Mouse (Mus musculus): ENCODE measurements around the gene Tulp3. TPM values are rescaled to one million over a fixed set of nuclear protein-coding genes. Genes with fewer than 3 reads are reported as not detected.
"Not testable (repeated sequence)": the region's sequence is repeated elsewhere in the genome, so short reads cannot be mapped to it uniquely, and the experiment has no call there.

The Tulp3 gene
- total and polyA plus RNA-seq, 3 experiments: 5.2 to 32.4 (median 6.0) TPM

DNA sequence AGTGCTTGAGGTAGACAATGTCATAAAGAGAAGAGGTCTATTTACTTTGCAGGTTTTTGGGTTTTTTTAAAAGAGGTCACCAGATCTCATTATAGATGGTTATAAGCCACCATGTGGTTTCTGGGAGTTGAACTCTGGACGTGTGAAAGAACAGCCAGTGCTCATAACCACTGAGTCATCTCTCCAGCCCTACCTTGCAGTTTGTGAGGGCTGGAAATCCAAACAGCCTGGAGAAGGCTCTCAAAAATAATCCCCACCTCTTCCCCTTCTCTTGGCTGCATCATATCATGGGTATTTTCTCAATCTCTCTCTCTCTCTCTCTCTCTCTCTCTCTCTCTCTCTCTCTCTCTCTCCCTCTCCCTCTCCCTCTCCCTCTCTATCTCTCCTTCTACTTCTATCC lies 35.0 kb upstream of the Tulp3 start:
- Histone ChIP-seq H3K27me3 (ENCODE audit: insufficient read depth, low read length) (peaks cover 14% of the 10 kb centered on the region), H3K4me3 (ENCODE audit: low read depth, low read length) (no peak overlapping the region), H3K4me1 (ENCODE audit: insufficient read depth, low read depth, low read length) (no peaks in the 10 kb centered on the region), H3K36me3 (replicated peaks) (no peaks in the 10 kb centered on the region), H3K9me3 (replicated peaks) (no peaks in the 10 kb centered on the region)
- no peak for DNase-seq (ENCODE audit: low spot score)
- ATAC-seq (ENCODE audit: extremely low read depth, insufficient number of reproducible peaks, low FRiP score, poor library complexity, severe bottlenecking): no peak
- TF ChIP-seq POLR2AphosphoS5 (IDR thresholded peaks at IDR 0.05; ENCODE audit: insufficient replicate concordance, low read depth, low read length) (no peak), GATA1 (IDR thresholded peaks at IDR 0.05; ENCODE audit: borderline replicate concordance, low read length) (no peak), TAL1 (conservative IDR thresholded peaks at IDR 0.05; ENCODE audit: low read depth, low read length) (no peak), GATA2 (IDR thresholded peaks at IDR 0.05; ENCODE audit: borderline replicate concordance, low read depth, low read length) (no peak), CTCF (IDR thresholded peaks at IDR 0.05; ENCODE audit: low read depth, low read length) (no peak)

DNA sequence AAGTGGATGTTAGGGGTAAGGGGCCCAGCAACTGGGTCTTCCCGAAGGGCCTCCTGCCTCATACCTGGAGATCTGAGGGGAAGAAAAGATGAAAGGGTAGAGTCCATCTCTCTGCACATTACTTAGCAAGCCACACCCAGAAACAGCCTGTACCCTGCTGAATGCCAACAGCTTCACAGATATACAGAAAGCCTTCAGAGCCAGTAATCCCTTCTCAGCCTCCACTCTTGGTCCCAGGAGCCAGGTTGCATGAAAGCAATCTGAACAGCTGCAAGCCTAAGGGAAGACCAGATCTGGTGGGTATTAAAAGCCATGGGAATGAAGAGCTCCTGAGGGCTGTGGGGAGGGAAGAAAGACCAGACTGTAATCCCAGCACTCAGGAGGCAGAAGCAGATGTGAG lies 33.5 kb upstream of the Tulp3 start:
- Histone ChIP-seq H3K4me1 (ENCODE audit: insufficient read depth, low read depth, low read length) (no peaks in the 10 kb centered on the region), H3K36me3 (replicated peaks) (no peaks in the 10 kb centered on the region), H3K27me3 (ENCODE audit: insufficient read depth, low read length) (peaks cover 14% of the 10 kb centered on the region), H3K9me3 (replicated peaks) (no peaks in the 10 kb centered on the region), H3K4me3 (ENCODE audit: low read depth, low read length) (no peak overlapping the region)
- TF ChIP-seq GATA1 (IDR thresholded peaks at IDR 0.05; ENCODE audit: borderline replicate concordance, low read length) (no peak), GATA2 (IDR thresholded peaks at IDR 0.05; ENCODE audit: borderline replicate concordance, low read depth, low read length) (no peak), CTCF (IDR thresholded peaks at IDR 0.05; ENCODE audit: low read depth, low read length) (no peak), POLR2AphosphoS5 (IDR thresholded peaks at IDR 0.05; ENCODE audit: insufficient replicate concordance, low read depth, low read length) (no peak), TAL1 (conservative IDR thresholded peaks at IDR 0.05; ENCODE audit: low read depth, low read length) (no peak)
- no peak for DNase-seq (ENCODE audit: low spot score)
- no peak for ATAC-seq (ENCODE audit: extremely low read depth, insufficient number of reproducible peaks, low FRiP score, poor library complexity, severe bottlenecking)

DNA sequence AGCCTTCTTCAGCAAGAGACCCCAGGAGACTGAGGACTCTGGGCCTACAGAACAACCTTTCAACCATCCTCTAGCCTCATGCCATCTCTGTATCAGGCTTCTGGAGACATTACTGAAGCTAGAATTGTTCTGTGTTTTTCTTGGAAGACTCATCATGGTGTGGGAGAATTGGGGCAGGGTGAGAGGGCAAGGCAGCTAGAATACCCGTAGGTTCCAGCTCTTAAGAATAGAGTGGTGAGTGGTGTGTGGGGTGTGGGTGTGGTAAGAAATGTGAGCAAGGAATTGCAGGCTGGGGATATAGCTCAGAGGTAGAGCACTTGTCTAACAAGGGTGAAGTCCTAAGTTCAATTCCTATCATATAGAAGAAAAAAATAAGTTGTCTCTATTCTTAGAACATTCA lies 29.4 kb upstream of the Tulp3 start:
- ATAC-seq (ENCODE audit: extremely low read depth, insufficient number of reproducible peaks, low FRiP score, poor library complexity, severe bottlenecking): no peak
- Histone ChIP-seq H3K36me3 (replicated peaks) (no peaks in the 10 kb centered on the region), H3K4me3 (ENCODE audit: low read depth, low read length) (no peak overlapping the region), H3K27me3 (ENCODE audit: insufficient read depth, low read length) (peaks cover 22% of the 10 kb centered on the region), H3K4me1 (ENCODE audit: insufficient read depth, low read depth, low read length) (peaks cover 4% of the 10 kb centered on the region; the same call in 1 of the 2 replicates), H3K9me3 (replicated peaks) (no peaks in the 10 kb centered on the region)
- no peak for DNase-seq (ENCODE audit: low spot score)
- TF ChIP-seq TAL1 (conservative IDR thresholded peaks at IDR 0.05; ENCODE audit: low read depth, low read length) (no peak), CTCF (IDR thresholded peaks at IDR 0.05; ENCODE audit: low read depth, low read length) (no peak), POLR2AphosphoS5 (IDR thresholded peaks at IDR 0.05; ENCODE audit: insufficient replicate concordance, low read depth, low read length) (no peak), GATA2 (IDR thresholded peaks at IDR 0.05; ENCODE audit: borderline replicate concordance, low read depth, low read length) (no peak), GATA1 (IDR thresholded peaks at IDR 0.05; ENCODE audit: borderline replicate concordance, low read length) (no peak)

DNA sequence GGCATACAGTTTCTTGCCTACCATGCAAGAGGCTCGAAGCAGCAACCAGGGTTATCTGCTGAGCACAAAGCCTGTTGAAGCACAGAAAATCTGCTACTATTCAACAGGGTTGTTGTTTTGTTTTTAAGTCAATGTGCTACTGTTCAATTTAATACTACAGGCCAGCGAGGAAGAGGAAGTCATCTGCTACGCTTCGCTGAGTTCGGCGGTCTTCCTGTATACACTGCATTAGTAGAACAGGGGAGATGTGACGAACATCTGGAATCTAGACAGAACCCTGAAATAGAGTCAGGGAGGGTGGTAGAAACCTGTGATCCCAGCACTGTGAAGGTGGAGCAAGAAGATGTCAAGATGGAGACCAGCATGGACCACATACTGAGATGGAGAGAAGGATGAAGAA lies 28.1 kb upstream of the Tulp3 start:
- Histone ChIP-seq H3K27me3 (ENCODE audit: insufficient read depth, low read length) (peaks cover 24% of the 10 kb centered on the region; the same call in 1 of the 2 replicates), H3K4me1 (ENCODE audit: insufficient read depth, low read depth, low read length) (peaks cover 4% of the 10 kb centered on the region), H3K4me3 (ENCODE audit: low read depth, low read length) (no peak overlapping the region), H3K36me3 (replicated peaks) (no peaks in the 10 kb centered on the region), H3K9me3 (replicated peaks) (no peaks in the 10 kb centered on the region)
- ATAC-seq (ENCODE audit: extremely low read depth, insufficient number of reproducible peaks, low FRiP score, poor library complexity, severe bottlenecking) (peak; percentile 78), DNase-seq (ENCODE audit: low spot score) (no peak)
- TF ChIP-seq GATA2 (IDR thresholded peaks at IDR 0.05; ENCODE audit: borderline replicate concordance, low read depth, low read length) (no peak), GATA1 (IDR thresholded peaks at IDR 0.05; ENCODE audit: borderline replicate concordance, low read length) (no peak), CTCF (IDR thresholded peaks at IDR 0.05; ENCODE audit: low read depth, low read length) (no peak), TAL1 (conservative IDR thresholded peaks at IDR 0.05; ENCODE audit: low read depth, low read length) (no peak), POLR2AphosphoS5 (IDR thresholded peaks at IDR 0.05; ENCODE audit: insufficient replicate concordance, low read depth, low read length) (no peak)

DNA sequence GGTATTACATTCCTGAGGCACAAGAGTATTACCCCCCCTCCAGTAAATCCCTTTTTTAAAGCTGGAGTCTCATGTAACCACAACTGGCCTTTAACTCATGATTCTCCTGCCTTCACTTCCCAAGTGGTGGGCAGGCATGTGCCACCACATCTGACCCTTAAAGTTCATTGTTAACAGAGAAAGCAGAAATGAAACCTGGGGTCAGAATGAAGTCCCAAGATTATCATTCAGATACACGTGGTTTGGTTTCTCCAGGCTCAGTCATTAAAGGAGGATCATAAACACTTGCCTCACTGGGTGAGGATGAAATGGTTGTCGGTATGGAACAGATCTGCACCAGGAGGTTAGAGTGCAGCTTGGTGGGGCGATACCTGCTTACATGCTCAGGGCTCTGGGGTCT lies 25.6 kb upstream of the Tulp3 start:
- Histone ChIP-seq H3K9me3 (replicated peaks) (no peaks in the 10 kb centered on the region), H3K4me3 (ENCODE audit: low read depth, low read length) (no peak overlapping the region), H3K27me3 (ENCODE audit: insufficient read depth, low read length) (peaks cover 18% of the 10 kb centered on the region; the same call in 1 of the 2 replicates), H3K4me1 (ENCODE audit: insufficient read depth, low read depth, low read length) (peaks cover 4% of the 10 kb centered on the region), H3K36me3 (replicated peaks) (peaks cover 8% of the 10 kb centered on the region)
- TF ChIP-seq GATA1 (IDR thresholded peaks at IDR 0.05; ENCODE audit: borderline replicate concordance, low read length) (no peak), POLR2AphosphoS5 (IDR thresholded peaks at IDR 0.05; ENCODE audit: insufficient replicate concordance, low read depth, low read length) (no peak), CTCF (IDR thresholded peaks at IDR 0.05; ENCODE audit: low read depth, low read length) (no peak), GATA2 (IDR thresholded peaks at IDR 0.05; ENCODE audit: borderline replicate concordance, low read depth, low read length) (no peak), TAL1 (conservative IDR thresholded peaks at IDR 0.05; ENCODE audit: low read depth, low read length) (no peak)
- DNase-seq (ENCODE audit: low spot score) (no peak), ATAC-seq (ENCODE audit: extremely low read depth, insufficient number of reproducible peaks, low FRiP score, poor library complexity, severe bottlenecking) (no peak)

DNA sequence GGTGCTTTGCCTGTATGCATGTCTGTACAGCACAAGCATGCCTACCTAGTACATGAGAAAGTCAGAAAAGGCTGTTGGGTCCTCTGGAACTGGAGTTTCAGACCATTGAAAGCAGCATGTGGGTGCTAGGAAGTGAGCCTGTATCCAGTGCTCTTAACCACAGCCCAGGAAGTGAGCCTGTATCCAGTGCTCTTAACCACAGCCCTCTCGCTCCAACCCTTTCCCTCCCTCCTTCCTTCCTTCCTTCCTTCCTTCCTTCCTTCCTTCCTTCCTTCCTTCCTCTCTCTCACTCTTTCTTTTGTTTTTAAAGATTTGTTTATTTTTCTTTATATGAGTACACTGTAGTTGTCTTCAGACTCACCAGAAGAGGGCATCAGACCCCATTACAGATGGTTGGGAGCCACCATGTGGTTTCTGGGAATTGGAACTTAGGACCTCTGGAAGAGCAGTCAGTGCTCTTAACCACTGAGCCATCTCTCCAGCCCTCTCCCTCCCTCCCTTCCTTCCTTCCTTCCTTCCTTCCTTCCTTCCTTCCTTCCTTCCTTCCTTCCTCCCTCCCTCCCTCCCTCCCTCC lies 25.0 kb upstream of the Tulp3 start:
- H3K4me3 ChIP-seq (ENCODE audit: low read depth, low read length); H3K4me1 ChIP-seq (ENCODE audit: insufficient read depth, low read depth, low read length); H3K9me3 ChIP-seq (replicated peaks); ATAC-seq (ENCODE audit: extremely low read depth, insufficient number of reproducible peaks, low FRiP score, poor library complexity, severe bottlenecking); DNase-seq (ENCODE audit: low spot score): not testable (repeated sequence)
- peaks cover 14% of the 10 kb centered on the region; the same call in 1 of the 2 replicates for H3K27me3 ChIP-seq (ENCODE audit: insufficient read depth, low read length)
- peaks cover 14% of the 10 kb centered on the region for H3K36me3 ChIP-seq (replicated peaks)
